Mouse (Mus musculus): ENCODE measurements at regions not wholly inside any gene's neighbourhood (a gene's known extent, or its start where the extent isn't known, plus 50 kb on each side); places are given as distances from the start of the nearest gene placed in this dataset.

DNA sequence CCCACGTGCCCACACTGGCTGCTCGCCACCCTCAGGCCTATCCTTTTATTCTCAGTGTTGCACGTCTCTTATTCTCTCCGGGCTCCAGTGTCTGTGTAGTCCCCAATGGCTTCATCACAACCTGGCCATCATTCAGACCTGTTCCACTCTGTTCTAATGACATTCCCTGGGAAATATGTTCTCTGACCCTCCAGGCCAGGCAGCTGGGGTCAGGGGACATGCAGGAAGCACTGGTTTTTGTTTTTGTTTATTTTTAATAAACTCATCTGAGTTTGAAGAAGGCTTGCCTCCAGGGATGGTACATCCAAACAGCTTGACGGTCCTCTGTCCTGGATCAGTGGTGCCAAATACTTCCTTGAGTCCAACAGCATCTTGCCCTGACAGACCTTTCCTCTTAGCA, 127.4 kb upstream of the Lemd2 start:
- Histone ChIP-seq H3K4me1 (replicated peaks; ENCODE audit: low read depth, low read length) (peaks cover 18% of the 10 kb centered on the region), H3K9me3 (ENCODE audit: low read length) (peaks cover 26% of the 10 kb centered on the region), H3K4me3 (replicated peaks; ENCODE audit: low read length) (no peak overlapping the region), H3K36me3 (ENCODE audit: insufficient read depth, low read length) (no peaks in the 10 kb centered on the region), H3K27me3 (ENCODE audit: insufficient read depth, low read length) (peaks cover 98% of the 10 kb centered on the region)
- TF ChIP-seq CTCF (conservative IDR thresholded peaks at IDR 0.05; ENCODE audit: low read length) (no peak), NANOG (IDR thresholded peaks at IDR 0.05; ENCODE audit: borderline replicate concordance, low read length) (no peak), POU5F1 (IDR thresholded peaks at IDR 0.05; ENCODE audit: borderline replicate concordance, low read length) (no peak)

DNA sequence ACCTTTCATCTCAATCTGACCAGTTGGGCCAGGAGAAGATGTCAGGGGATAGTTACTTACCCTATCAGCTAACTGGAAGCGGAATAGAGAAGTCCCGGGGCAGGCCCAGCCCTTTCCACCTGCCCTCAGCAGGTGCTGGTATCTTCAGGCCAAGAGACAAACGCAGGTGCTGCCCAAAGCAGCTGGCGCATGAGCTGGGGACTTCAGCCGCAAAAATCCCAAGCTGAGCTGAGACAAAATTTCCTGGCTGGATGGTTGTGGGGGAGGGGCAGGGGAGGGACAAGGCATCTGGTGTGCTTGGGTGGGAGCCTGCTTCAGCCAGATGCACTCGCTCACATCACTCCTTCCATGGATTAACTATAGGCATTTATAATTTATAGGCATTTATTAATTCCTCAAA, 125.5 kb upstream of the Lemd2 start:
- Histone ChIP-seq H3K4me1 (replicated peaks; ENCODE audit: low read depth, low read length) (peaks cover 30% of the 10 kb centered on the region), H3K27me3 (ENCODE audit: insufficient read depth, low read length) (peaks cover 98% of the 10 kb centered on the region), H3K36me3 (ENCODE audit: insufficient read depth, low read length) (no peaks in the 10 kb centered on the region), H3K4me3 (replicated peaks; ENCODE audit: low read length) (no peak overlapping the region), H3K9me3 (ENCODE audit: low read length) (peaks cover 39% of the 10 kb centered on the region)
- TF ChIP-seq POU5F1 (IDR thresholded peaks at IDR 0.05; ENCODE audit: borderline replicate concordance, low read length), result no peak
- TF ChIP-seq CTCF (conservative IDR thresholded peaks at IDR 0.05; ENCODE audit: low read length), result no peak
- no peak for TF ChIP-seq NANOG (IDR thresholded peaks at IDR 0.05; ENCODE audit: borderline replicate concordance, low read length)

DNA sequence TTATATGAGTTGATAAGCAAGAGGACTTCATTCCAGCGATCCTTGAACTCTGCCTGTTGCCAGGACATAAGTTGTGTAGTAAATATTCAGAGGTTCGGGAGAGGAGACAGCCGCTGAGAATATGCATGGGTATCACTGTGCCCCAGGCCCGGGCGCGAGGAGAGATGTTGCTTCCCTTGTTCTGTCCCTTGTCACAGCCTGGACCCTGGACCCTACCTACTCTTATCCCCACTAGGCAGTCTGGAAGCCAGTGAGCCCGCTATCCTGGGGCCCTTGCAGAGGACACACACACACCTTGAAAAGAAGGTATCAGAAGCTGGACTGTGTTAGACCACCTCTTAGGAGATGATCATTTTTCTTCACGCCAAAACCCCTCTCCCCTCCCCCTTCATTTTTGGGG, 124.9 kb upstream of the Lemd2 start:
- Histone ChIP-seq H3K27me3 (ENCODE audit: insufficient read depth, low read length) (peaks cover 98% of the 10 kb centered on the region), H3K9me3 (ENCODE audit: low read length) (peaks cover 39% of the 10 kb centered on the region), H3K36me3 (ENCODE audit: insufficient read depth, low read length) (no peaks in the 10 kb centered on the region), H3K4me3 (replicated peaks; ENCODE audit: low read length) (no peak overlapping the region), H3K4me1 (replicated peaks; ENCODE audit: low read depth, low read length) (peaks cover 36% of the 10 kb centered on the region)
- TF ChIP-seq CTCF (conservative IDR thresholded peaks at IDR 0.05; ENCODE audit: low read length), result no peak
- no peak for TF ChIP-seq POU5F1 (IDR thresholded peaks at IDR 0.05; ENCODE audit: borderline replicate concordance, low read length)

DNA sequence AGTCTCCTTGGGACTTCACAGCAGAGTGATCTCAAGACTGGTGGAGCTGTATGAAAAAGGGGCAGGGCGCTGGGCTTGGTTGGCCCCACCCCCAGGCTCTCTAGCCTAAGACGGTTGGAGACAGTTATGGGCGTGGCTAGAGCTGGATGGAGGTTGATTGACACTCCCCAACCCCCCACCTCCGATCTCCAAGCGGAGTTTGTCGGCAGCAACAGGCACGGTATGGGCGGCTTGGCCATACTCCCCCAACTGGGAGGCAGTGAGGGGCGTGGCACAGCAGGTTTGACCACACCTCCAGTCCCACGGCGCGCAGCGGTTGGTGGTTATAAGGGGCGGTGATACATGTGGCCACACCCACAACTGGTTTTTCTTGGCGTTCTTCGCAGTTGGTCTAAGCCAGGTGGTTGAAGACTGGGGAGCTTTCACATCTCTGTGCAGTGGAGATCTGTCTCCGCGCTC, 120.8 kb upstream of the Lemd2 start:
- Histone ChIP-seq H3K27me3 (ENCODE audit: insufficient read depth, low read length) (peaks cover 91% of the 10 kb centered on the region), H3K9me3 (ENCODE audit: low read length) (peaks cover 39% of the 10 kb centered on the region), H3K4me1 (replicated peaks; ENCODE audit: low read depth, low read length) (peaks cover 29% of the 10 kb centered on the region), H3K4me3 (replicated peaks; ENCODE audit: low read length) (peak overlapping the region; percentile 71), H3K36me3 (ENCODE audit: insufficient read depth, low read length) (no peaks in the 10 kb centered on the region)
- TF ChIP-seq CTCF (conservative IDR thresholded peaks at IDR 0.05; ENCODE audit: low read length), result no peak
- TF ChIP-seq NANOG (IDR thresholded peaks at IDR 0.05; ENCODE audit: borderline replicate concordance, low read length), result no peak
- TF ChIP-seq POU5F1 (IDR thresholded peaks at IDR 0.05; ENCODE audit: borderline replicate concordance, low read length), result no peak

DNA sequence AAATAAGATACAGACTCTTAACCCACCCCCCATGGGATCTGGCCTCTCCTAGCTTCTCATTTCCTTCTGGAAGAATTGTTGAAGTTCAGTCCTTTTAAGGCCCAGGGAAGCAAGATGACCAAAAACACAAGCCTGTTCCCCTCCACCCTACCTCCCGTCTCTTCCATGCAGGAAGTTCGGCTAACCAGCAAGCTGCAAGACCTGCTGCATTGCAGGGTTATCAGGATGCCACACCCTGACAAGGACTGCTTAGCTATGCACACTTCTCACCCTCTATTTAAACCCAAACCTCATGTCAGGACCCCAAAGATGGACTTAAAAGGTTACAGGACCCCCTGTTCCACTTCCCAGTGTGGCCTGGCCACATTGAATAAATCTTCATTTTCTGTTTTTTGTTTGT, 119.2 kb upstream of the Lemd2 start:
- peaks cover 80% of the 10 kb centered on the region for H3K27me3 ChIP-seq (ENCODE audit: insufficient read depth, low read length)
- no peak overlapping the region for H3K4me3 ChIP-seq (replicated peaks; ENCODE audit: low read length)
- H3K4me1 ChIP-seq (replicated peaks; ENCODE audit: low read depth, low read length), result peaks cover 34% of the 10 kb centered on the region
- H3K9me3 ChIP-seq (ENCODE audit: low read length), result peaks cover 26% of the 10 kb centered on the region
- no peaks in the 10 kb centered on the region for H3K36me3 ChIP-seq (ENCODE audit: insufficient read depth, low read length)
- TF ChIP-seq NANOG (IDR thresholded peaks at IDR 0.05; ENCODE audit: borderline replicate concordance, low read length) (no peak), CTCF (conservative IDR thresholded peaks at IDR 0.05; ENCODE audit: low read length) (no peak), POU5F1 (IDR thresholded peaks at IDR 0.05; ENCODE audit: borderline replicate concordance, low read length) (no peak)

DNA sequence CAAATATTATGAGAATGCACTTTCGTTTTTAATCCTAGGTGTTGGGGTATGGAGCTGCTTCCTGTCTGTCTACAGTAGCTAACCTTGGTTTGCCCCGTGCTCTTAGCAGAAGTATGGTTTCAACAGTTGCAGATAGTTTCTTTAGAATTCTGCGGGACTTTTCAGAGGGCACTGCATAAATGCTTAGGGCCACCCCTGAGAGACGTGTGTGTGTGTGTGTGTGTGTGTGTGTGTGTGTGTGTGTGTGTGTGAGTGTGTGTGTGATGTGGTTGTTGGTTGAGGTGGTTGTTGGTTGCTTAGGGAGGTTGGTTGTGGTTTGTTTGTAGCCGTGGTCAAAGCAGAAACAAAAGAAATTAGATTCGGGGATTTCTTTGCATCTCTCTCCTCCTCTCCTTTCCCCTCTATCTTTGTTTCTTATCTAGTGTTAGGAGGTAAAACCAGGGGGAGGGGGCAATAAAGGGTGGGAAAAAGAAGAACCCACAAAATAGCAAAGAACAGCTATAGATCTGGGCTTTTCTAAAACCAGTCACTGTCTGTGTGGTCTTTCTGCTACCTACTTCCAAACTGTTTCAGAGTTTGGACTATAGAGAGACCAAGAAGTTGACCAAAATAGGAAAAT, 118.7 kb upstream of the Lemd2 start:
- Histone ChIP-seq H3K4me1 (replicated peaks; ENCODE audit: low read depth, low read length) (peaks cover 31% of the 10 kb centered on the region), H3K36me3 (ENCODE audit: insufficient read depth, low read length) (no peaks in the 10 kb centered on the region), H3K27me3 (ENCODE audit: insufficient read depth, low read length) (peaks cover 77% of the 10 kb centered on the region), H3K9me3 (ENCODE audit: low read length) (peaks cover 21% of the 10 kb centered on the region), H3K4me3 (replicated peaks; ENCODE audit: low read length) (no peak overlapping the region)
- TF ChIP-seq POU5F1 (IDR thresholded peaks at IDR 0.05; ENCODE audit: borderline replicate concordance, low read length), result no peak

DNA sequence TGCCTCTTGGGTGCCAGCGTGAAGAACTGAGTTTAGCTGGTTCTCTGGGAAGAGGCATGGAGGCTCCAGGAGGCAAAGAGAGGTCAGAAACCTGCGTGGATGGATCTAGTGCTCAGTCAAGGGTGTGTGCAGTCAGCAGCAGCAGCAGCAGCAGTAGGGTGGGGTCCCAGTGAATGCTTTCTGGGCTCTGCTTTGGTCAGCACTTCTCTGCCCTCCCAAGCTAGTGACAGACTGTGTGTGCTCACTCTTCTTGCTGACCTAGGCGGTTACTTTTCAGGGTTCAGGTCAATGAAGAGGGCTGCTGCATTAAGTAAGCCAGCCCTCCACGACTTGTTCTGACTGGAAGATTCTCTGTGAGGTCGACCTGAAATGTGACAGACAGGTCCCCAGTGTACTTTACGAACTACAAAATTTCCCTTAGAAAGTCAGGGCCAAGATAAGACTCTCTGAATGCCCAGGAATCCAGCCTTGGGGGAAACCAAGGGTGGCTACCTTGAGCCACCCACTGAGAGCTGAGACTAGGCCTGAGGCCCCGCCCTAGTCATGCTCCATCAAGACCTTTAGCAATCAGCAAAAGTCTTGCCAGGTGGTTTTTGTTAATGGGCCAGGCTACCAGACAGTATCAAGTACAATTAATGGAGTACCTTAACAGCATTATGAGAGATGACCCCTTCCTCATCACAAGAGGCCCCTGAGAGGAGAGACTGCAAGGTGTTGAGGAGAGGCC, 114.9 kb upstream of the Lemd2 start:
- H3K4me1 ChIP-seq (replicated peaks; ENCODE audit: low read depth, low read length), result peaks cover 19% of the 10 kb centered on the region
- no peaks in the 10 kb centered on the region for H3K9me3 ChIP-seq (ENCODE audit: low read length)
- H3K36me3 ChIP-seq (ENCODE audit: insufficient read depth, low read length), result no peaks in the 10 kb centered on the region
- peaks cover 68% of the 10 kb centered on the region for H3K27me3 ChIP-seq (ENCODE audit: insufficient read depth, low read length)
- TF ChIP-seq NANOG (IDR thresholded peaks at IDR 0.05; ENCODE audit: borderline replicate concordance, low read length) (no peak), POU5F1 (IDR thresholded peaks at IDR 0.05; ENCODE audit: borderline replicate concordance, low read length) (no peak), CTCF (conservative IDR thresholded peaks at IDR 0.05; ENCODE audit: low read length) (no peak)
- no peak overlapping the region for H3K4me3 ChIP-seq (replicated peaks; ENCODE audit: low read length)

DNA sequence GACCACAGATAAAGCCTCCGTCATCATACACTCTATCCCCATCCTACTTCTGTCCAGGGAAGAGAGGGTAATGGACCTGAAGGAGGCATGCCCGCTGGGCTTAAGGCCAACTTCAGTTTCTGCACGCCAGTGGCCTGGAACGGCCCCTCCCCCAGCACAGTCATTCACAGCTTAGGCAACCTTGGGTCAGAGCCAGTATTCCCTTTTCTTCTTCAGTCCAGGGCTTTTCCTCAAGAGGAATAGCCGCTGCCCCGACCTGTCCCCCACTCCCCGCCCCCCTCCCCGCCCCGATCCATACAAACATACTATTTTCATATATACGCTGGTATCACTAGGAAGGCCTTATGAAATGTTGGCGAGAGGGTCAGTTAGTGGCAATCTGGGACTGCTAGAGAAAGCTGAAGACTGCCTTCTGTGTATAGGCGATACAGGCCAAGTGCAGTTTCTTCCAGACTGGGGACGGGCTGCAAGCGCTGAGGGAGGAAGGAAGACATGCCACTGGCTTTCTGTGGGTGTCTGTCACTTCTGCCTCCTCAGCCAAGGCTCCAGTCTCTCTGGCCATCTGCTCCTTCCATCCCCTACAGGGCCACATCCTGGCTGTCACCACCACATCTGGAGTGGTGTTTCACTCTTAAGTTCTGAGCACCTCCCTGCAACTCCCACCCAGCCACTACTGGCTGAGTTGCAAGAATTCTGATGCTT, 113.5 kb upstream of the Lemd2 start:
- Histone ChIP-seq H3K36me3 (ENCODE audit: insufficient read depth, low read length) (no peaks in the 10 kb centered on the region), H3K4me3 (replicated peaks; ENCODE audit: low read length) (no peak overlapping the region), H3K27me3 (ENCODE audit: insufficient read depth, low read length) (peaks cover 70% of the 10 kb centered on the region), H3K9me3 (ENCODE audit: low read length) (no peaks in the 10 kb centered on the region), H3K4me1 (replicated peaks; ENCODE audit: low read depth, low read length) (peaks cover 19% of the 10 kb centered on the region)
- no peak for TF ChIP-seq CTCF (conservative IDR thresholded peaks at IDR 0.05; ENCODE audit: low read length)
- no peak for TF ChIP-seq POU5F1 (IDR thresholded peaks at IDR 0.05; ENCODE audit: borderline replicate concordance, low read length)
- no peak for TF ChIP-seq NANOG (IDR thresholded peaks at IDR 0.05; ENCODE audit: borderline replicate concordance, low read length)
